Mouse (Mus musculus): ENCODE data around the gene 4931406P16Rik.
"Not testable (repeated sequence)": the region's sequence is repeated elsewhere in the genome, so short reads cannot be mapped to it uniquely, and the experiment has no call there.

4931406P16Rik gene

DNA sequence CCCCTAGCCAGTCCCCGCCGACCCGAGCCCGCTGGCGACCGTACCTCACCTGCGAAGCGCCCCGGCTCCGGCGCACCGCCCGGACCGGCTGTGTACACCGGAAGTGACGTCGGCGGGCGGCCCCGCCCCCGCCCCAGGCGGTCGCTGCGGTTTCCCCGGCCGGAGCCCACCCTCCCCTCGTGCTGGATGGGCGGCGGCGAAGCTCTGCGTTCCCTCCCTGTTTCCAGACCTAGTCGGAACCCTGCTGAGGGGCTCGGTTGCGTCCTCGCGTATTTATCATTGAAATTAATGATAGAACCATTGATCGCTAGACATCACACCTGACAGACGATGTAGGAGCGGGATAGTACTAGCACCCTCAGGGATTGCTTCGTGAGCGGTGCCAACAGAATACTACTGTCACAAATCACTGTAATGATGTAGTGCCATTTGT lies at the start of gene 4931406P16Rik:
Gene 4931406P16Rik (minus strand): TSS at position 109 of the 433 bp plus-strand sequence.
- DNase-seq (ENCODE audit: low read depth), result peak; percentile 71

DNA sequence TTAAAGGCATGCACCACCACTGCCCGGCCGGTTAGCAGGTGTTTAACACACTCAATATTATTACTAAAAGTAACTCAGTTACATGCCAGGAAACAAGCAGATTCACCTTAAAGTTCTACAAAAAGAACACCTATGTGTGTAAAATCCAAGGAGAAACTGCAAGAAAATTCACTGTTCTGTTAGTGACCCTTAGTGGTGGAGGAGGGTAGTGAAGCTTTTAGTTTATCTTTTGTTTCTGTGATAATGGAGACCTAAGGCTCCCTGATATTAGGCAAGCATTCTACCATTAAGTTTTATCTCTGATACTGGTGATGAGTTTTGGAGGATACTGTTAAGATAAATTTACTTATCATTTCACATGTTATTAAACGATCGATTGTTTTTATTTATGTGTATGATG lies 42.3 kb upstream of the 4931406P16Rik start:
- peak; percentile 65 for DNase-seq (ENCODE audit: low read depth)

GRCm38 (mm10) chr7:34351997-34352396 lies 38.6 kb upstream of the 4931406P16Rik start:
- DNase-seq (ENCODE audit: low read depth), result peak; percentile 57

GRCm38 (mm10) chr7:34350166-34350565 lies 36.8 kb upstream of the 4931406P16Rik start:
- no peak for DNase-seq (ENCODE audit: low read depth)

GRCm38 (mm10) chr7:34348011-34348410 lies 34.7 kb upstream of the 4931406P16Rik start:
- peak; percentile 55 for DNase-seq (ENCODE audit: low read depth)

GRCm38 (mm10) chr7:34347041-34347440 lies 33.7 kb upstream of the 4931406P16Rik start:
- DNase-seq (ENCODE audit: low read depth), result no peak

DNA sequence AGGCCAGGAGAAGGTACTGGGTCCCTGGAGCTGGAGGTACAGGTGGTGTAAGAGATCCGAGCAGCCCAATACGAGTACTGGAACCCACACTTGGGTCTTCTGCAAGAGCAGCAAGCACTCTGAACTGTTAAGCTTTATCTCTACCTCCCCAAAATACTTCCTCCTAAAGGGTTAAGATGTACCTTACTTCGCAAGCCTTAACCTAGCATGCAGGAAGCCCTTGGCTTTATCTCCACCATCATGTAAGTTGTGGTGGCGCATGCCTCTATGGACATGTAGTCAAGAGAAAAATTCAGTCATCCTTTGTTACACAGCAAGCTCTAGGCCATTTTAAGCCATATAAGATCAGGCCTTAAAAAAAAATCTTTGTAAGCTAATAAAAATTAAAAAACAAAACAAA lies 33.2 kb upstream of the 4931406P16Rik start:
- DNase-seq (ENCODE audit: low read depth), result peak; percentile 70

DNA sequence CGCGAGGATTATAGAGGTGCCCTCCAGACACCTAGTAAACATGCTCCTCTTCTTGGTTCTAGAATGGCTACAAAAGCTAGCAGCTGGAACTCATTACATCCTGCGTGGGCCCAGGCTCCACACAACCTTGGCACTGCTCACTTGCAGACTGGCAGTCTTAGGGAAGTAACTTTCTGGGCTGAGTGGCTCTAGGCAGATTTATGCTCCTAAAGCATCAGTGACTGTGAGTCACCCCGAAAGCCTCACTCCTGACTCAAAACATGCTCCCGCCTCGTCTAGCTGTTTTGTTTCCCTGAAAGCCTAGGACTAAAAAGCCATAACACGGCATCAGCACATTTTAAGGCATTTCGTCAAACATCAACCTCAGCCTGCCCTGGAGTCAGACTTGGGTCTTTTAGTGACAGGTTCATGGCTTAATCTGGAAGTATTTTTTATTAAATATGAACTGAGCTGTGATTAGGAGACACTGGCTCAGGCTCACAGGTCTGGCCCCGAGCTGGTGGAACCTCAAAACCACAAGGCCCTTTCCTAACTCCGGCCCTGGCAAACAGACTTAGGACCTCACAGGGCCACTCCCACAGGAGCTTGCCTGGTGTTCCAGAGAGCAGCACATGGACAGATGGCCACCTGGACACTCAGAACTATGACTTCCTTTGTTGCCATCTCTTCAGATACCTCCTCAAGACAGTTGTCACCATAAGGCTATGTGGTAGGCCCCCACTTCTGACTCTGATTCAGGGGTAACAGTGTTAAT lies 28.9 kb upstream of the 4931406P16Rik start:
- peak; percentile 69 for DNase-seq (ENCODE audit: low read depth)

GRCm38 (mm10) chr7:34340841-34341240 lies 27.5 kb upstream of the 4931406P16Rik start:
- DNase-seq (ENCODE audit: low read depth), result peak; percentile 39

DNA sequence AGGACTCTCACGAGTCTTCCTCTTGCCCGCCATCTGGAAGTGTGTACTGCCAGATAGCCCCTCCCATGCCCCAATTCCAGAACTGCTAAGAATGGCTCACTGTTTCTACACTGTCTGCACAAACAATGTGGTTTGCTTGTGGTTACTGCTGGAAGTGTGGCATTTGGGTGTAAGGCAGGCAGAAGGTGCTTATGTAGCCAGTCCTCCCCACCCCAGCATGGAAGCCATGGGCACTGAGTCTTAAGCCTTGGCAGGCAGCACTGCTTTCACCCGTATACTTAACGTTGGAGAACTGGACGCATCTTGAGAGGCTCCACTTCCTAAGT lies 25.8 kb upstream of the 4931406P16Rik start:
- peak; percentile 95 for DNase-seq (ENCODE audit: low read depth)

- peak; percentile 59 for DNase-seq (ENCODE audit: low read depth)
These were observed 25.3 kb upstream of the 4931406P16Rik start for GRCm38 (mm10) chr7:34338445-34339163.

- no peak for DNase-seq (ENCODE audit: low read depth)
These were observed 23.9 kb upstream of the 4931406P16Rik start for GRCm38 (mm10) chr7:34337268-34337667.

DNA sequence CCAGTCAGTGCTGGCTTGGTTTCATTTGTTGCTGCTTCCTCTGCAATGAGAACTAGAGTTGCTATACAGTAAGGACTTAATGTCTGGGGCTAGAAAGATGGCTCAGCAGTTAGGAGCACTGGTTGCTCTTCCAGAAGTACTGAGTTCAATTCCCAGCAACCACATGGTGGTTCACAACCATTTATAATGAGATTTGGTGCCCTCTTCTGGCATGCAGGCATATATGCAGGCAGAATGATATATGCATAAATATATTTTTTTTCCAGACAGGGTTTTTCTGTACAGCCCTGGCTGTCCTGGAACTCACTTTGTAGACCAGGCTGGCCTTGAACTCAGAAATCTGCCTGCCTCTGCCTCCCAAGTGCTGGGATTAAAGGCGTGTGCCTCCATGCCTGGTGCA lies 23.2 kb upstream of the 4931406P16Rik start:
- DNase-seq (ENCODE audit: low read depth), result not testable (repeated sequence)

GRCm38 (mm10) chr7:34327493-34327892 lies 14.1 kb upstream of the 4931406P16Rik start:
- peak; percentile 79 for DNase-seq (ENCODE audit: low read depth)

- no peak for DNase-seq (ENCODE audit: low read depth)
These were observed 11.5 kb upstream of the 4931406P16Rik start for GRCm38 (mm10) chr7:34324857-34325256.

DNA sequence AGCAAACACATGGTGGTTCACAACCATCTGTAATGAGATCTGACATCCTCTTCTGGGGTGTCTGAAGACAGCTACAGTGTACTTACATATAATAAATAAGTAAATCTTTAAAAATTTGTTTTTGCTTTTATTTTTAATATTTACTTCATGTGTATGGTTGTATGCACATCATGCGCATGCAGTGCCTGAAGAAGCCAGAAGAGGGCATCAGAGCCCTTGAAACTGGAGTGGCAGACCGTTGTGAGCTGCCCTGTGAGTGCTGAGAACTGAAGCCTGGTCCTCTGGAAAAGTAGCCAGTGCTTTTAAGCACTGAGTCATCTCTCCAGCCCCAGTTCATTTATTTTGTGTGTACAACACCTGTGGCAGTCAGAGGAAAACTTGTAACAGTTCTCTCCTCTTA lies 10.7 kb upstream of the 4931406P16Rik start:
- DNase-seq (ENCODE audit: low read depth), result no peak

- no peak for DNase-seq (ENCODE audit: low read depth)
These were observed 10.0 kb upstream of the 4931406P16Rik start for GRCm38 (mm10) chr7:34323351-34323750.

DNA sequence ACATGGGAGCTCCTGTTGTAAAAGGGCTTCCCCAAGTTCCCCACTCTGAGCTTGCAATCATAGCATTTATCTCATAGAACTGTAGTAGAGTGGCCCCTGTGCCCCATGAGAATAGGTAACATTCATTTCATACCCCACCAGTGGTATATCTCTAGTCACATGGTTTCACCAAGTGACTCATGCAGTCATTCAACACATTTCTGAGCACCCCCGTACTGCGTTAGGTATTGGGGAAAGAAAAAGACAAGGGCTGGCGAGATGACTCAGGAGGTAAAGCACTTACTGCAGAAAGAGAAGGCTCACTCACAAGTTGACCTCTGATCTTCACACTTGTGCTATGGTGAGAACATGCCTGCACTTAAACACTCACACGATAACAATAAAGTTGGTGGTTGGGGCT lies 8.6 kb upstream of the 4931406P16Rik start:
- DNase-seq (ENCODE audit: low read depth), result peak; percentile 46

DNA sequence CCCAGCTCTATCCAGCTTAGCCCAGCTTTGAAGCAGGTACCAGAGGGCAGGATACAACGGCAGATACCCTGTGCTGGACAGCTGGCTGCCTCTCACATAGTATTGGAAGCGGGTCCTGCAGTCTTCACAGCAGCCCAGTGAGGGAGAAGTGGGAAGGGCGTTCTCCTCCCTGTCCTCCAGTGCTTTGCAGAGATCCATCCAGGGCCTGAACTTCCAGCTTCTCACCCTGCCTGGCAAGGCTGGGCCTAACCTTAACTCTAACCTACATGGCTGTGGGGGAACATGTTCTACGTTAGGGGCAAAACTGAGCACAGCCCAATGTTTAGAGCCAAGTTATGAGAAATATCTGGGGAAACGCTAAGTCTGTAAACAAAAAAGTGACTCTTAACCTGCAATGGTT lies 7.8 kb upstream of the 4931406P16Rik start:
- DNase-seq (ENCODE audit: low read depth), result no peak

GRCm38 (mm10) chr7:34319957-34320356 lies 6.6 kb upstream of the 4931406P16Rik start:
- peak; percentile 65 for DNase-seq (ENCODE audit: low read depth)

DNA sequence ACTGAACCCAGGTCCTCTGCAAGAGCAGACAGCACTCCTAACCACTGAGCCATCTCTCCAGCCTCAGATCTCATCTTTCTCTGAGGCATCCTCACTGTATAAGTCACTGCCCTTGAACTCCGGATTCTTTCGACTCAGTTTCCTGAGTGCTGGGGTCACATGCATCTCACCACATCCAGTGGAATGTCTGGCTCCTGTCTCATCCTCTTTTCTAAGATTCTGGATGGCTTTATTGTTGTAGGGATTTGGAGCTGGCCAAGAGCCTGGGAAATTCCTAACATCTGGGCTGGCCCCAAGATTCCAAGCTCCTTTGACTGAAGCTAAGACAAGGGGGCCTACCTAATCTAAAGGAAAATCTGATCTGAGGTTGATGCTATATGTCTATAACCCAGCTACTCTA lies 5.8 kb upstream of the 4931406P16Rik start:
- no peak for DNase-seq (ENCODE audit: low read depth)

GRCm38 (mm10) chr7:34317901-34318476 lies 4.6 kb upstream of the 4931406P16Rik start:
- DNase-seq (ENCODE audit: low read depth), result no peak

All from 416B (cell line).